Mouse (Mus musculus) midbrain, embryonic 12.5 days (tissue): ENCODE data around the gene Zswim2. TPM values are rescaled to one million over a fixed set of nuclear protein-coding genes. Genes with fewer than 3 reads are reported as not detected.

Experiments
- ATAC-seq: fragments of 200-750 bp; cut with Nextera tagmentation; 2 replicates; pipeline ENCODE4 v1.8.0; 2017; ENCODE audit warnings: low read depth, moderate TSS enrichment, moderate library complexity; ENCODE audit not compliant: low FRiP score
- H3K27ac ChIP-seq: fragments of 300-500 bp; sonication (generic); replicated peaks from 2 replicates; pipeline ENCODE4 v1.5.1; 2016; ENCODE audit warnings: mild to moderate bottlenecking
- H3K27me3 ChIP-seq: fragments of 300-500 bp; sonication (generic); 2 replicates; pipeline ENCODE4 v1.6.1; 2016; ENCODE audit warnings: mild to moderate bottlenecking
- H3K36me3 ChIP-seq: fragments of 300-500 bp; sonication (generic); 2 replicates; pipeline ENCODE4 v1.6.1; 2016
- H3K4me1 ChIP-seq: fragments of 300-500 bp; sonication (generic); 2 replicates; pipeline ENCODE4 v1.6.1; 2016
- H3K4me2 ChIP-seq: fragments of 300-500 bp; sonication (generic); replicated peaks from 2 replicates; pipeline ENCODE4 v1.6.1; 2016; ENCODE audit warnings: mild to moderate bottlenecking, moderate library complexity
- H3K4me3 ChIP-seq: fragments of 300-500 bp; sonication (generic); 2 replicates; pipeline ENCODE4 v1.5.1; 2016; ENCODE audit warnings: mild to moderate bottlenecking
- H3K9ac ChIP-seq: fragments of 300-500 bp; sonication (generic); replicated peaks from 2 replicates; pipeline ENCODE4 v1.6.1; 2016; ENCODE audit warnings: mild to moderate bottlenecking, moderate library complexity
- H3K9me3 ChIP-seq: fragments of 300-500 bp; sonication (generic); 2 replicates; pipeline ENCODE4 v1.6.1; 2016; ENCODE audit warnings: mild to moderate bottlenecking
- WGBS: fragments of 180-500 bp; shearing (Covaris S2); methylation state at CpG from one replicate; pipeline ENCODE4 v1.1.7; 2016; 5-methylcytosine and 5-hydroxymethylcytosine counted together
- polyA plus RNA-seq: library from polyadenylated mRNA; unstranded; fragments of >200 nt; fragmentation: Nextera tagmentation; extraction: Ambion mirVana; gene quantifications from 2 replicates; pipeline ENCODE4 v1.2.1, GENCODE M21; 2016

The Zswim2 gene
- polyA plus RNA-seq, 1 experiment from 2014 or later, result not detected

DNA sequence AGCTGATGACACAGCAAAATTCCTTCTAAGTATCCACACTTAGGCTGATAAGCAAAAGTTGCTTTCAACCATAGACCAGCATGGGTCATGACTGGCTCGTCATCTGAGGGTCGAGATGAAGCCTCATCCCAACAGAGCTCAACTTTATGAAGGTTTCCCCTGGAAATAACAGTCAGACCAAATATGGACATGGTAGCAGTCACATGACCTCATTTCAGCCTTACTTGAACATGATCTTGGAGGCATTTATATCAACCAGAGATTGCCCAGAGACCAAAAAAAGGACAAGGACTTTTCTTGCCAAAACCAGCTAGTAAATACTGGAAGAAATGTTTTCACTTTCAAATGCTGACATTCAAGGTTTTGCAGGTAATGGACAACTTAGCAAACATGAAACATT lies 47.3 kb downstream of the Zswim2 start:
- H3K4me1 ChIP-seq, result no peaks in the 10 kb centered on the region
- no peak overlapping the region for H3K4me3 ChIP-seq
- no peak overlapping the region for H3K4me2 ChIP-seq
- H3K27ac ChIP-seq, result no peak overlapping the region
- no peak for ATAC-seq
- no peaks in the 10 kb centered on the region for H3K9me3 ChIP-seq
- no peak overlapping the region for H3K9ac ChIP-seq
- no peaks in the 10 kb centered on the region for H3K36me3 ChIP-seq
- WGBS, result 96% methylated on average over 2 of the region's 2 CpGs
- no peaks in the 10 kb centered on the region for H3K27me3 ChIP-seq

DNA sequence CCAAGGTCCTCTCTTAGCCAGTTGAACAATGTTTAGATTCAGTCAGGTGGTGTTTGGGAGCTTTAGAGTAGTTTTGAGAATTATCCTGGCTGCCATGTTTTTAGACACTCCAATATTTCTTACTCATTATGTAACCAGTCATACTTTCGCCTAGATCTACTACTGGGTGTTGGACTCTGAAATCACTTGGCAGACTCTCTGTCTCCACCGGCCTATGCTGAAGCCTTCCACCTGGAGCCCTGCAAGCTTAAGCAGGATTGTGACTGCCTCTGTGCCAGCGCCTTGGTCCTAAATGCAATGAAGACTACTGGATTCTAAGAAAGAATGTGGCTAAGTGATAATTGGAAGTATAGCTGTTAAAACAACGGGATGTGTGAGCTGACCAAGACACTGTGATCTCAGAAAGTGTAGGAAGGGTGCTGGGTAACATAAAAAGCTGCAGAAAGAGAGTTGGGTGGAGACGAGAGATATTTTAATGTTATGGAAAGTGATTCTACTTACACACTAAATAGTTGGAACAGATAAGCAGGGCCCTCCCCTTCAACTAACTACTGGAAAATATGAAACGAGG lies 57.1 kb downstream of the Zswim2 start:
- Histone ChIP-seq H3K4me1 (no peaks in the 10 kb centered on the region), H3K9ac (no peak overlapping the region), H3K9me3 (no peaks in the 10 kb centered on the region), H3K27ac (no peak overlapping the region), H3K4me2 (no peak overlapping the region), H3K27me3 (no peaks in the 10 kb centered on the region), H3K4me3 (no peak overlapping the region), H3K36me3 (peaks cover 19% of the 10 kb centered on the region)
- 91% methylated on average over 6 of the region's 6 CpGs for WGBS
- no peak for ATAC-seq

Other genes starting within 250 kb of the Zswim2 start
- gene Itgav, start 216.8 kb downstream of the Zswim2 start, polyA plus RNA-seq, result 36.1 and 42.2 TPM in 2 replicates
- gene Fam171b, start 128.6 kb downstream of the Zswim2 start, polyA plus RNA-seq, result 62.9 and 66.2 TPM in 2 replicates
- gene Gm13698, start 14.5 kb upstream of the Zswim2 start, polyA plus RNA-seq, result not detected in 2 replicates
- gene Gm13693, start 20.3 kb upstream of the Zswim2 start, polyA plus RNA-seq, result not detected in 2 replicates
- gene Gm13695, start 26.1 kb upstream of the Zswim2 start, polyA plus RNA-seq, result not detected in 2 replicates
- gene Gm13696, start 31.9 kb upstream of the Zswim2 start, polyA plus RNA-seq, result not detected in 2 replicates
- not detected in 2 replicates for gene Gm13694, start 37.7 kb upstream of the Zswim2 start, polyA plus RNA-seq
- gene Gm13697, start 43.5 kb upstream of the Zswim2 start, polyA plus RNA-seq, result not detected in 2 replicates
- gene Gm13691, start 49.3 kb upstream of the Zswim2 start, polyA plus RNA-seq, result not detected in 2 replicates